Mouse (Mus musculus) spleen, adult 2 months (tissue): ENCODE results near the gene Gramd4.

Experiments
- CTCF ChIP-seq: fragments of 200-500 bp; IDR thresholded peaks from 2 replicates; pipeline ENCODE4 v1.5.1; 2011; ENCODE audit warnings: mild to moderate bottlenecking, inconsistent platforms; ENCODE audit not compliant: insufficient read depth, insufficient read length, insufficient replicate concordance; ENCODE audit errors: extremely low read depth
- POLR2A ChIP-seq: fragments of 200-500 bp; IDR thresholded peaks from 2 replicates; pipeline ENCODE4 v1.6.1; 2011; ENCODE audit warnings: low read depth, low read length, inconsistent platforms

GRCm38 (mm10) chr15:86168941-86169816 is 111.7 kb downstream of the Gramd4 start:
- TF ChIP-seq CTCF: no peak
- no peak for TF ChIP-seq POLR2A
